In the genomic region with DNA sequence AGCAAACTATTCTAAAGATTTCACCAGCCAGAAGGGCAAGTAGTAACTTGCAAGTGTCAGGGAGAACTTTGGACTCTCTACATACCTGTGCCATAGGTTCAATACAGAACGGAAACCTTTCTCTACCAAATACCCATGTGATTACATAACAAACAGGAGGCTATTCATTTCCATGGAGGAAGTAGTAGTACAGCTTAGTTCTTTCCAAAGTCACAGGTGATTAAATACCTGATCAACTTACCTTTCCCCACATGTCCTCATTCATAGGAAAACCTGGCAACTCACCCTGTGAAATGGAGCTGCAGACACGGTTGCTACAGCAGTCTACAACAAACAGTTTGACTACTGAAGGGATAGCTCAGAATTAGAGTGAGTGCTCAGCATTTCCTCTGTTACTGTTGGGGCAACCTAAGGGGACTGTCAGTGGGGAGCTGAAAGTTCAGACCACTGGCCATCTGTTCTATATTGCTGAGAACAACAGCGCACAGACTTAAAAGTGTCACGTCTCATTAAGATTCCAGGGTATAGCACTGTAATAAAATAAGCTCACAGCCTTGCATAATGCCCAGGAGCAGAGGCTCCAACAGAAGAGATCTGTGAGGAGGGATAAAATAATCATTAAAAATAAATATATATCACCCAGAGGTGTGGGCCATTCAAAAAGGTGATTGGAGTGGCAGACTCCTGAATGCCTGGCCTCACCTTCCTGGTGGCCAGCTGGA, we compare ENCODE assay signal across 22 mouse cellular contexts. TPM values are rescaled to one million over a fixed set of nuclear protein-coding genes. Genes with fewer than 3 reads are reported as not detected.
DNase-seq lines count a peak whose midpoint lies in the region; ATAC-seq and TF ChIP-seq lines count a peak whose summit lies in the region.
"Had no signal": no experiment of that assay in that cellular context is flagged by ENCODE, and none has a peak within 500 bp of the region (broad histone marks: within the 10 kb centered on the region; RNA-seq: fewer than 3 reads in every experiment).

No protein-coding gene starts in this region.

- no peak overlapping the region for H3K9ac ChIP-seq in embryonic facial prominence, embryonic 11.5 days (replicated peaks; ENCODE audit: low read length)
- no peak overlapping the region for H3K9ac ChIP-seq in midbrain, embryonic 11.5 days (ENCODE audit: low read length)
- H3K9ac ChIP-seq in midbrain, postnatal 0 days (replicated peaks; ENCODE audit: low read length, poor library complexity, severe bottlenecking) = no peak overlapping the region
- H3K9ac ChIP-seq: embryonic facial prominence, embryonic 12.5 days; heart, embryonic 13.5 days; liver, postnatal 0 days had no signal

- no peaks in the 10 kb centered on the region for H3K27me3 ChIP-seq in embryonic facial prominence, embryonic 11.5 days (ENCODE audit: control insufficient read depth, insufficient read depth, low read length)
- H3K27me3 ChIP-seq in embryonic facial prominence, embryonic 10.5 days (replicated peaks; ENCODE audit: low read depth, poor library complexity, severe bottlenecking) = no peaks in the 10 kb centered on the region
- H3K27me3 ChIP-seq in midbrain, embryonic 11.5 days (ENCODE audit: control insufficient read depth, insufficient read depth, low read length) = no peaks in the 10 kb centered on the region
- no peaks in the 10 kb centered on the region for H3K27me3 ChIP-seq in midbrain, postnatal 0 days (ENCODE audit: insufficient read depth, low read length)
- H3K27me3 ChIP-seq in limb, embryonic 10.5 days (ENCODE audit: low read depth, poor library complexity, severe bottlenecking) = no peaks in the 10 kb centered on the region
- H3K27me3 ChIP-seq: embryonic facial prominence, embryonic 12.5 days; heart, embryonic 13.5 days had no signal

- WGBS in embryonic facial prominence, embryonic 11.5 days = 62% methylated on average over 4 of the region's 4 CpGs
- 74% methylated on average over 4 of the region's 4 CpGs for WGBS in embryonic facial prominence, embryonic 10.5 days
- WGBS in midbrain, embryonic 11.5 days = 79% methylated on average over 4 of the region's 4 CpGs
- 72% methylated on average over 4 of the region's 4 CpGs for WGBS in midbrain, postnatal 0 days
- WGBS in limb, embryonic 10.5 days = 57% methylated on average over 4 of the region's 4 CpGs

- H3K4me1 ChIP-seq in embryonic facial prominence, embryonic 11.5 days (ENCODE audit: control insufficient read depth, insufficient read depth, low read length) = no peaks in the 10 kb centered on the region
- H3K4me1 ChIP-seq in embryonic facial prominence, embryonic 10.5 days = peaks cover 15% of the 10 kb centered on the region
- H3K4me1 ChIP-seq in midbrain, embryonic 11.5 days (ENCODE audit: control insufficient read depth, insufficient read depth, low read length) = no peaks in the 10 kb centered on the region
- H3K4me1 ChIP-seq in midbrain, postnatal 0 days (ENCODE audit: insufficient read depth, low read length) = no peaks in the 10 kb centered on the region
- peaks cover 29% of the 10 kb centered on the region for H3K4me1 ChIP-seq in limb, embryonic 10.5 days
- H3K4me1 ChIP-seq: heart, embryonic 13.5 days had no signal

- no peaks in the 10 kb centered on the region for H3K9me3 ChIP-seq in embryonic facial prominence, embryonic 11.5 days (replicated peaks; ENCODE audit: control insufficient read depth, low read length)
- no peaks in the 10 kb centered on the region for H3K9me3 ChIP-seq in embryonic facial prominence, embryonic 10.5 days
- no peaks in the 10 kb centered on the region for H3K9me3 ChIP-seq in midbrain, embryonic 11.5 days (ENCODE audit: control insufficient read depth, low read length)
- no peaks in the 10 kb centered on the region for H3K9me3 ChIP-seq in midbrain, postnatal 0 days (ENCODE audit: low read length)
- no peaks in the 10 kb centered on the region for H3K9me3 ChIP-seq in limb, embryonic 10.5 days (replicated peaks)
- H3K9me3 ChIP-seq: embryonic facial prominence, embryonic 12.5 days; heart, embryonic 13.5 days had no signal

- peak; percentile 17 for DNase-seq in embryonic facial prominence, embryonic 11.5 days (ENCODE audit: low spot score)
- no peak for DNase-seq in embryonic facial prominence, embryonic 10.5 days (ENCODE audit: low spot score)
- DNase-seq in midbrain, embryonic 11.5 days (ENCODE audit: low spot score, missing footprints) = no peak
- no peak for DNase-seq in midbrain, postnatal 0 days (ENCODE audit: low spot score)
- peak; percentile 30 for DNase-seq in limb, embryonic 10.5 days (ENCODE audit: low spot score)
- peak; percentile 9 for DNase-seq in retina, embryonic 14.5 days (ENCODE audit: low spot score)
- no peak for DNase-seq in adrenal gland, postnatal 10 days
- no peak for DNase-seq in layer of hippocampus, postnatal 36 days
- DNase-seq: cerebellum, adult 9-11 months; gastrocnemius, postnatal 14 days; kidney, postnatal 14 days; liver, postnatal 0 days; lung, postnatal 36 days; spleen, adult 18-20 months; thymus, postnatal 36 days had no signal

- no peak for TF ChIP-seq CTCF in midbrain, postnatal 0 days (IDR thresholded peaks at IDR 0.05)

- H3K36me3 ChIP-seq in embryonic facial prominence, embryonic 11.5 days (replicated peaks; ENCODE audit: control insufficient read depth, insufficient read depth, low read depth, low read length) = no peaks in the 10 kb centered on the region
- no peaks in the 10 kb centered on the region for H3K36me3 ChIP-seq in embryonic facial prominence, embryonic 10.5 days (replicated peaks)
- H3K36me3 ChIP-seq in midbrain, embryonic 11.5 days (ENCODE audit: control insufficient read depth, insufficient read depth, low read length) = no peaks in the 10 kb centered on the region
- no peaks in the 10 kb centered on the region for H3K36me3 ChIP-seq in midbrain, postnatal 0 days (ENCODE audit: insufficient read depth, low read length)
- no peaks in the 10 kb centered on the region for H3K36me3 ChIP-seq in limb, embryonic 10.5 days
- H3K36me3 ChIP-seq: embryonic facial prominence, embryonic 12.5 days; heart, embryonic 13.5 days had no signal

- H3K27ac ChIP-seq in embryonic facial prominence, embryonic 11.5 days (replicated peaks; ENCODE audit: low read depth, low read length) = no peak overlapping the region
- H3K27ac ChIP-seq in embryonic facial prominence, embryonic 10.5 days (replicated peaks) = no peak overlapping the region
- no peak overlapping the region for H3K27ac ChIP-seq in midbrain, embryonic 11.5 days (ENCODE audit: low read depth, low read length)
- H3K27ac ChIP-seq in midbrain, postnatal 0 days (ENCODE audit: low read depth, low read length) = no peak overlapping the region
- H3K27ac ChIP-seq in limb, embryonic 10.5 days = no peak overlapping the region
- H3K27ac ChIP-seq: embryonic facial prominence, embryonic 12.5 days; heart, embryonic 13.5 days had no signal

- no peak overlapping the region for H3K4me2 ChIP-seq in embryonic facial prominence, embryonic 11.5 days (ENCODE audit: low read depth, low read length)
- H3K4me2 ChIP-seq in midbrain, embryonic 11.5 days = no peak overlapping the region
- no peak overlapping the region for H3K4me2 ChIP-seq in midbrain, postnatal 0 days (ENCODE audit: low read depth, low read length, poor library complexity, severe bottlenecking)
- H3K4me2 ChIP-seq: embryonic facial prominence, embryonic 12.5 days; heart, embryonic 13.5 days had no signal

- H3K4me3 ChIP-seq in embryonic facial prominence, embryonic 11.5 days (ENCODE audit: low read depth, low read length) = no peak overlapping the region
- H3K4me3 ChIP-seq in embryonic facial prominence, embryonic 10.5 days = no peak overlapping the region
- no peak overlapping the region for H3K4me3 ChIP-seq in midbrain, embryonic 11.5 days (ENCODE audit: low read depth, low read length)
- H3K4me3 ChIP-seq in midbrain, postnatal 0 days (ENCODE audit: low read depth, low read length) = no peak overlapping the region
- no peak overlapping the region for H3K4me3 ChIP-seq in limb, embryonic 10.5 days
- H3K4me3 ChIP-seq: embryonic facial prominence, embryonic 12.5 days; heart, embryonic 13.5 days; myocyte had no signal

- 0 out of 2 replicates have a peak, but pooled peaks have one; percentile 14 for ATAC-seq in embryonic facial prominence, embryonic 11.5 days (replicated peaks; ENCODE audit: insufficient number of reproducible peaks, low FRiP score, low TSS enrichment, low read depth)
- ATAC-seq in midbrain, embryonic 11.5 days (ENCODE audit: low FRiP score) = peak; percentile 33; the same call in 1 of the 2 replicates
- ATAC-seq in midbrain, postnatal 0 days (ENCODE audit: low FRiP score) = no peak; the same call in 1 of the 2 replicates
- ATAC-seq: forebrain, embryonic 16.5 days; liver, postnatal 0 days; Patski had no signal

RNA-seq across cellular contexts. Expression of gene Fmo6, which starts 9.7 kb away (rescaled TPM):
- polyA plus RNA-seq in embryonic facial prominence, embryonic 11.5 days (2014; fragmentation: Nextera tagmentation; extraction: Ambion mirVana) = 0.10 TPM in 1 of 2 replicates, not detected in the other
- polyA plus RNA-seq in embryonic facial prominence, embryonic 10.5 days (2016; fragmentation: Nextera tagmentation; extraction: Ambion mirVana) = not detected in 2 replicates
- not detected in 2 replicates for polyA plus RNA-seq in midbrain, embryonic 11.5 days (2014; fragmentation: Nextera tagmentation; extraction: Ambion mirVana)
- total RNA-seq in midbrain, postnatal 0 days (2014; rRNA removed) = 0.11 TPM in 1 of 2 replicates, not detected in the other
- polyA plus RNA-seq in midbrain, postnatal 0 days (2015; fragmentation: Nextera tagmentation; extraction: Ambion mirVana) = not detected in 2 replicates
- polyA plus RNA-seq in limb, embryonic 10.5 days (2016; fragmentation: Nextera tagmentation; extraction: Ambion mirVana) = not detected in 2 replicates
- total RNA-seq in adrenal gland, postnatal 10 days (2021) = not detected
- not detected for total RNA-seq in layer of hippocampus, postnatal 36 days (2021)
- total RNA-seq: gastrocnemius, postnatal 14 days; layer of hippocampus, postnatal 10 days; left cerebral cortex, postnatal 25 days had no signal
- polyA plus RNA-seq: forebrain, embryonic 16.5 days; heart, embryonic 13.5 days; liver, postnatal 0 days; myocyte; Patski had no signal

RNA-seq across cellular contexts. Expression of gene Fmo3, which starts 37.3 kb away (rescaled TPM):
- not detected in 2 replicates for polyA plus RNA-seq in embryonic facial prominence, embryonic 11.5 days (2014; fragmentation: Nextera tagmentation; extraction: Ambion mirVana)
- not detected in 2 replicates for polyA plus RNA-seq in embryonic facial prominence, embryonic 10.5 days (2016; fragmentation: Nextera tagmentation; extraction: Ambion mirVana)
- not detected in 2 replicates for polyA plus RNA-seq in midbrain, embryonic 11.5 days (2014; fragmentation: Nextera tagmentation; extraction: Ambion mirVana)
- not detected in 2 replicates for total RNA-seq in midbrain, postnatal 0 days (2014; rRNA removed)
- not detected in 2 replicates for polyA plus RNA-seq in midbrain, postnatal 0 days (2015; fragmentation: Nextera tagmentation; extraction: Ambion mirVana)
- polyA plus RNA-seq in limb, embryonic 10.5 days (2016; fragmentation: Nextera tagmentation; extraction: Ambion mirVana) = not detected in 2 replicates
- total RNA-seq in adrenal gland, postnatal 10 days (2021) = 1 to 10 TPM; 1.5 to 1.6 TPM
- not detected for total RNA-seq in layer of hippocampus, postnatal 36 days (2021)
- total RNA-seq: gastrocnemius, postnatal 14 days; layer of hippocampus, postnatal 10 days; left cerebral cortex, postnatal 25 days had no signal
- polyA plus RNA-seq: embryonic facial prominence, embryonic 12.5 days; forebrain, embryonic 16.5 days; heart, embryonic 13.5 days; myocyte; Patski had no signal

RNA-seq across cellular contexts. Expression of gene Fmo2, which starts 48.5 kb away (rescaled TPM):
- 0.67 TPM in 1 of 2 replicates, not detected in the other for polyA plus RNA-seq in embryonic facial prominence, embryonic 11.5 days (2014; fragmentation: Nextera tagmentation; extraction: Ambion mirVana)
- polyA plus RNA-seq in embryonic facial prominence, embryonic 10.5 days (2016; fragmentation: Nextera tagmentation; extraction: Ambion mirVana) = not detected in 2 replicates
- not detected in 2 replicates for polyA plus RNA-seq in midbrain, embryonic 11.5 days (2014; fragmentation: Nextera tagmentation; extraction: Ambion mirVana)
- total RNA-seq in midbrain, postnatal 0 days (2014; rRNA removed) = 0.44 and 0.80 TPM in 2 replicates
- 0.06 and 0.14 TPM in 2 replicates for polyA plus RNA-seq in midbrain, postnatal 0 days (2015; fragmentation: Nextera tagmentation; extraction: Ambion mirVana)
- 0.08 TPM in 1 of 2 replicates, not detected in the other for polyA plus RNA-seq in limb, embryonic 10.5 days (2016; fragmentation: Nextera tagmentation; extraction: Ambion mirVana)
- total RNA-seq in adrenal gland, postnatal 10 days (2021) = 10 to 100 TPM; 24.5 to 45.3 TPM
- total RNA-seq in layer of hippocampus, postnatal 36 days (2021) = 1 to 10 TPM; 2.3 to 4.9 TPM
- polyA plus RNA-seq: forebrain, embryonic 16.5 days; myocyte had no signal

Comparison
In these comparisons a context has a peak if more than half of its experiments do, and no peak if none do; other contexts are left out.
1. DNase-seq: peak in embryonic facial prominence, embryonic 11.5 days (single experiment), limb, embryonic 10.5 days (single experiment) and retina, embryonic 14.5 days (single experiment); none in embryonic facial prominence, embryonic 10.5 days (single experiment), midbrain, embryonic 11.5 days (single experiment), midbrain, postnatal 0 days (single experiment), adrenal gland, postnatal 10 days (single experiment) and layer of hippocampus, postnatal 36 days (0 of 2).